Mouse (Mus musculus): ENCODE measurements around the gene Pdzrn4.

Gene Pdzrn4

DNA sequence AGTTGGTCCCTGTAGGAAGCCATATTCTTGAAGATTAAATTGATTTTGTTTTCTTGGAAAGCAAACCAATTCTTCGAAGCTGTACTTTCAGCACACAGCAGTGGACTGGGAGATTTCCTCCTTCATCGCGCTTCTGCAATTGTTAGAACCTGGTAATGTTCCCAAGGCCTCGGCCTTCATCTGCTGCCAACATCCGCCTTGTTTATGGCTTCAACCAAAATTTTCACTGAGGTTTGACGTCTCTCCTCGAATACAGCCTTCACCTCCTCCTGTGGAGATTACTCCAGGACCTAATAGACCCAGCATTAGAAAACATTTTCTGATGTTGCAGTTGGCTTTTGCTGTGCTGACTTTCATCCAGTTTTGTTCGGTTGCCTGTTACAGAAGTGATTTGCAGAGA lies 307.5 kb downstream of the Pdzrn4 start:
- DNase-seq (ENCODE audit: low read depth, low spot score), result no peak

DNA sequence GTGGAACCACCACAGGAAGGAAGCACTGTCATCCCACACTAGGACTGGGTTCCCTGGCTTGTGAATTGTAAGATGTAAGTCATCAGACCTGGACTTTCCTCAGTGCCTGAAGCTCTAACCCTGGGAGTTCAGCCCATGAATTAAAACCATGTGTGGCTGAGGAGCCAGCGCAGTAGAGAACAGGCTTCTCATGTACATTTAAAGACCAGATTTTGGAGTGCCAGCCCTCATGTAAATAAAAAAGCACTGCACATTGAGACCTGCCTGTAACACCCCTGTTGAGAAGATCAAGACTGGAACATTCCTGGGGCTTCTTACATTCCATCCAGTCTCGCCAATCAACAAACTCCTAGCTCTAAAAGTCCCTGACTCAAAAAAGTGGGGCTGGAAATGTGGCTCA lies 342.0 kb downstream of the Pdzrn4 start:
- peak; percentile 42 for DNase-seq (ENCODE audit: low read depth, low spot score)

DNA sequence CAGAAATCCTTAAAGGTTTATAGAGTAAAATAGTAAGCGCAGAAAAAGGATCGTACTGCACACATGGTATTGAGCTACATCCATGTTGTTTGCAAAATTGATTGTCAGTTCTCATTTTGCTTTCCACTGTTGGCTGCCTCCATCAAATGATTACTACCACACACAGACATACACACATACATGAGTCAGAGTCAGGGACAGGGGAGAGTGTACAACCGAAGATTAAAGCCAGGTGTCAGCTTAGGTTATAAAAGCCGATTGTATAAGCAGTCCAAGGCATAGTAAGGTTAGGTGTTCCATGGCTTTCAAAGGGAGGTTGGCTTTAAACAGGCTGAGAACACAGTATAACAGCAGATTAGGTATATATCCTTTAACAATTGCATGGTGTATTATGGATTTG lies 343.2 kb downstream of the Pdzrn4 start:
- DNase-seq (ENCODE audit: low read depth, low spot score), result no peak

DNA sequence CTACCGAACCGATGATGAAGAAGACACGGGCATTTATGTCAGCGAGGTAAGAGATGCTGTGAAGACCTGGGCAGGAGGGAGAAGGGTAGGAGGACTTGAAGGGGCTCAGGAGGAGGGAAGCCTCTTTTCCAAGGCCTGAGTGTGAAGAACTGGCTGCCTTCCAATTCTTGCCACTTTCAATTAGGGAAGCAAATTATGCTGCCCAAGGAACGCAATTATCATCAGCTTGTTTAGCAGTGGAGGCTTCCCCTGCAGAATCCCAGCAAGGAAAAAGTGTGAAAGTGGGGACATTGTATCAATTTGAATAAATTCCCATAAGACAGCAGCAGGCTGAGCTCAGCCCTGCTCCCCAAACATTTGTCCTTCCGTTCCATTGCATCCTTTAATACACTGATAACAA lies 346.9 kb downstream of the Pdzrn4 start:
- DNase-seq (ENCODE audit: low read depth, low spot score), result no peak

DNA sequence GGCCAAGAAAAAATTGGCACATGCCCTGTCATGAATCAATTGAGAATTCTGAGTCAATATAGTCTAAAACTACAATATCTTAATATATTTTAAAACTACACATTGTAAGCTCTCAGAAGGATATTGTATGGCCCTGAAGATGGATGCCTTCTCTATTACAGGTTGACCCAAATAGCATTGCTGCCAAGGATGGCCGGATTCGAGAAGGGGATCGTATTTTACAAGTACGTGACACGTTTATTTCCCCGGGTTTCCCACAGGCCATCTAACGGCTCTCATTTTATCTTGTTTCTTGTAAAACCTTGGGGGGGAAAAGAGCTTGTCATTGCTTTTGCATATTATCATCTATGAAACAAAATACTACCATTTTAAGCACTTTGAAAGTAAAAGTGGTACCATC lies 349.4 kb downstream of the Pdzrn4 start:
- DNase-seq (ENCODE audit: low read depth, low spot score), result no peak

DNA sequence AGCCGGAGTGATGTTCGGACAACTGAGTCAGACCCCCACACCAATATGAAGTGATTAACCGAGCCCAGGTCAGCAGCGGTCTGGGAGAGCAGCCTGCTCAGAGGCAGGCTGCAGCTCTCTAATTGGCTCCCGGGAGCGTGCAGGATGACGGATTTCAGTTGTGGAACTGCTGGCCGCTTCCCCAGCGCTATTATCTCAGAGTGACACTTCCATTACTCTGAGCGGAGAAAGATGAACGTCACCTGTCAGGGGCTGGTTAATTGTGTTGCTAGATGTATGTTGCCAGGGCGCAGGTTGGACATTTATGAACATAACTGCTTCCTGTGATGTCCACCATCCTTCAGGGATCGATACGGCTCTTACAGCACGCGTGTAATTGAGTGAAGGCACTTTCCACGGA lies 355.5 kb downstream of the Pdzrn4 start:
- peak; percentile 29 for DNase-seq (ENCODE audit: low read depth, low spot score)

DNA sequence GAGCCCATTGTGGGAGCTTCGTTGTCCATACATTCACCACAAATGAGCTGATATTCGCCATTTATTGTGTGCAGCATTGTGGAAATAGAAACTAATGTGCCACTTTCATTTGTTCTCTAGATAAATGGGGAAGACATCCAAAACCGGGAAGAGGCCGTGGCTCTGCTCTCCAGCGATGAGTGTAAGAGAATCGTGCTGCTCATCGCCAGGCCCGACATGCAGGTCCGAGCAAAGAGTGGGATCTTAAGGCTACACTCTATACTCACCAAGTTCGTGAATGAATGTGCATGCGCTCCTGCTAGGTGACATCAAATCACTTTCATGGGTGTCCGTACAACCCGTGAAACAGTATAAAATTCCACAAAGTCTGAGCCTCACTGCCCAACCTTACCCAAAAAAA lies 355.9 kb downstream of the Pdzrn4 start:
- no peak for DNase-seq (ENCODE audit: low read depth, low spot score)

DNA sequence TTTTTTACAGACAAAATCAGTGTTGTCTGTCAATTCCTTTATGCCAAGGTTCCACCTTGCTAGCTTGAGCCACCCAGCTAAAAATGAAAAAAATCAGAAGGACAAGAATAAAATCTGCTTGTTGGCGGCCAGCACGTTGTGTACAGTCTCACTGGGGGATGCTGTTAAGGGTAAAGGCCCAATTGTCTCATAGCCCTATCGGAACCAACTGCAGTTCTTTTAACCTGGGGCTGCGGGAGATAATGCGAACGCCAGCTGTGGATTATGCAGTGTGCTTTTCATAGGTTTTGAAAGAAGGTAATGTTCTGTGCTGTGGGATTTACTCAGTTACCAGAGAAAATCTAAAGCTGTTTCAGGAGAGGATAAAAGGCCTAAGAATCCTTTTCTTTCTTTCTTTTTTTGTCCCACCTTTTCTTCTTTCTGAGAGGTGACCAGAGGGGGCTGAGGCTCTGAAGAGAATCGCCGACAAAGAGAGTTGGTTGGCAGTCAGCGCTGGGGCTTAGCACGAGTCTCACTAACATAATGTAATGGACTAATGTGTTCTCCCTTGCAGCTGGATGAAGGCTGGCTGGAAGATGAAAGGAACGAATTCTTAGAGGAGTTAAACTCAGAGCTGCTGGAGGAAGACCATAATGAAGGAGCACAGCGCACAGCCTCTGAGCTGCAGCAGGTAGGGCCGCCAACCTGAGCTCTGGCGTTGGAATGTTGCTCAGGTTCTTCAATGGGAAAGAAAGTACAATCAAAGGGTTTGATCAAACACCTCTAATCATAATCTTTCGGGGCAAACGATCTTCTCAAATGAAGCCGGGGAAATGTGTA lies 360.6 kb downstream of the Pdzrn4 start:
- DNase-seq (ENCODE audit: low read depth, low spot score), result no peak

DNA sequence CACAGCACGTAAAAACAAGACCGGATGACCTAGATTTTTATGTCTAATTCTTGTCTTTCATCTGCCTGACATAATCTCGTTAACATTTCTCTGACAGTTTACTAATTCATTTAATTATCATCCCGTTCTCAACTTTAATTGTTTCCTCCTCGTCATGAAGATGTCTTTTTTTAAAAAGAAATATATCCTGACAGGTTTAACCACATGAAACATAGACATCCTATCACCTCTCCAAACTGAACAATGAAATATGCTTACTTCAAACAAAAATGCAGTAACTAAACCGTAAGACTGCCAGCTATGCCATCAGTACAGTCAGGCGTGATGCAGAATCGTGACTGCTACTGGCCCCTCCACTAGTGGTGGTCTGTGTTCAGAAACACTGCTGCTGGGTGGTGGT lies 362.3 kb downstream of the Pdzrn4 start:
- DNase-seq (ENCODE audit: low read depth, low spot score), result no peak

DNA sequence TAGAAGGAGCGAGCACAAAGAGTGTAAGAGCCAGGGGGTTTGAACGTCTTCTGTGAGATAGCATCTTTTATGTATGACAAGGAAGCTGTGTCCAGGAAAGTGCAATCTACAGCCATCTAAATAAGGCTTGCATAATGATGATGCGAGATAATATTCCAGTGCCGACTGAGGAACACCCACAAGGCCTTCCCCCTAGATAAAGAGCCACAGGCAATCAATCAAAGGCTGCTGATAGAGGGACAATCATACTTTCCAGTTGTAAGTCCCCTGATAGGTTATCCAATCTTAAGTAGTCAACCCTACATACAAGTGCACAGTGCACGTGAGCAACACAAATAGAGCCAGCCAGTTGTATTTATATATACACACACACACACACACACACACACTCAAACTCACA lies 366.6 kb downstream of the Pdzrn4 start:
- DNase-seq (ENCODE audit: low read depth, low spot score), result no peak

DNA sequence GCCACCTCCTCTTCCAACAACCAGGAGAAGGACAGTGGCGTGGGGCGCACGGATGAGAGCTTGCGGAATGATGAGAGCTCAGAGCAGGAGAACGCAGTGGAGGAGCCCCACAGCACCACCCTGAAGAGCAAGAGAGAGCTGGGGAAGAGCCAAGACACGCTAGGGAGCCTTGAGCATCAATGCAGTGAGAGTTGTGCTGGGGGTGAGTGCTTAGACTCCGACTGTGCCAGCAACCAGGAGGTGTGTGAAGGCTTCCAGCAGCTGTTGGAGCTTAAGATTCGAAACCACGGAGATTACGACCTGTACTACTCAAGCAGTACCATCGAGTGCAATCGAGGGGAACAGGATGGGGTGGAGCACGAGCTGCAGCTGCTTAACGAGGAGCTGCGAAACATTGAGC lies 372.9 kb downstream of the Pdzrn4 start:
- DNase-seq (ENCODE audit: low read depth, low spot score), result no peak

DNA sequence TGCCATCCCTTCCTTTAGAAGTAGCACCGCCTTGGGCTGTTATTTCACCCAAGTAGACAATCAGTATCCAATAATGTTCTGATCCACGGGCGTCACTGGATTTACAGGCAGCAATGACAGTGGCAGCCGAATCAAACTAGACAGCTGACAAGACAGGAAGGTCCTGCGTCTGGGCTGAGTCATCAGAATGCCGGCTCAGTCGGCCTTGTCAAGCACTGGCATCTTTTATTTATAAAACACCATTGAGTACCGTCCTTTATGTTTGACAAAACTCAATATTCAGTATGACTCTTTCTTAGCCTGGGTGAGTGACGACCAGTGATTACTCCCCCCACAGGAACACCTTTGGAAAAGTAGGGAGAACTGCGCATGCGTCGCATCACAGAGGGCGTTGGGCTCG lies 391.4 kb downstream of the Pdzrn4 start:
- DNase-seq (ENCODE audit: low read depth, low spot score), result no peak

DNA sequence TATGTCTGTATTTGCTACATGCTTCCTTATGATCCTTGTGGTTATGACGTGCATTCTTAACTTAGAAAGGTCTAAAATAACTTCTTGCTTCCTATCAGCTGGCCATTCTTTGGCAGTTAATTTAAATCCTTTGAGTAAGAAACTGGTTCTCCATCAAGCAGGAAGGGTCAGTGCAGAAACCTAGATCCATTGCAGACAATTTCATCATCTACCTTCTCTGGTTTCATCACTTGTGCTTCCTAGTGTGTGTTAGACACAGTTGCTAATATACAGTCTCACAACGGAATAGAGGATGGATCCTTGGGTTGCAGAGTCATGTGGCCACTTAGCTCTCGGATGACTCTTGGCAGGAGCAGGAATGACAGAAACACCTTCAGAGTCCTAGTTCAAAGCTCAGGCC lies 397.6 kb downstream of the Pdzrn4 start:
- no peak for DNase-seq (ENCODE audit: low read depth, low spot score)

DNA sequence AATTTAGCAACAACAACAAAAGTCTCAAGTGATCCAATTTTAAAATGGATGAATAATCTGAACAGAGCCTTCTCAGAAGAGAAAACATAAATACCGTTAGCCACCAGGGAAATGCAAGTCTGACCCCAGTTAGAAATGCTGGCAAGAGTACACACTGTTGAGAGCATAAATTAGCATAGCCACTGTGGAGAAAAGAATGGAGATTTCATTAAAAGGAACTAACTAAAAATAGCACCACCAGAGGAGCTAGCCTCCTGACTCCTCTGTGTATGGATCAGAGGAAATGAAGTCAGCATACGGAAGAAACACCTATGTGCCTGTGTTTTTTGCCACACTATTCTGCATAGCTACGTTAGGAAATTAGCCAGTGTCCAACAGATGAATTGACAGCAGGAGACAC lies 409.3 kb downstream of the Pdzrn4 start:
- DNase-seq (ENCODE audit: low read depth, low spot score), result no peak

DNA sequence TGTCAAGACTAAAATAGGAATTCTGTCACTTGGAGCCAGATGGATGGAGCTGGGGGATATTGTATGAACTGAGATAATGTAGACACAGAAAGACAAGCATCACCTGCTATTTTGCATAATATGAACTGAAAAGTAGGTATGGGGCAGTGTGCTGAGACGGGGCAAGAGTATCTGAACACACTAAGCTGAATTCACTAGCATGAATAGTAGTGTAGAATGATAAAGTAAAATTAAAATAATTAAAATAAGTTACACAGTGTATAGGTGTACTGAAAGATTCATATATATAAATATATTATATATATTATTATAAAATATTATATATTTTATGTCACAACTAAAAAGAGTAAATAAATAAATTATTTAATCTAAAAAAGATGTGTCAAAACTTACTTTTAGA lies 409.7 kb downstream of the Pdzrn4 start:
- DNase-seq (ENCODE audit: low read depth, low spot score), result no peak
